Mouse (Mus musculus): ENCODE results near the gene Ptprn2. TPM values are rescaled to one million over a fixed set of nuclear protein-coding genes. Genes with fewer than 3 reads are reported as not detected.

The Ptprn2 gene
- polyA plus RNA-seq, 1 experiment from 2014 or later = 16.3 TPM

GRCm38 (mm10) chr12:116770911-116771310 is 285.4 kb downstream of the Ptprn2 start:
- 60% methylated on average over 6 of the region's 6 CpGs for WGBS
- no peak for ATAC-seq (ENCODE audit: low FRiP score)
- Histone ChIP-seq H3K9me3 (replicated peaks) (no peaks in the 10 kb centered on the region), H3K4me3 (replicated peaks) (no peak overlapping the region), H3K9ac (replicated peaks) (no peak overlapping the region), H3K4me2 (no peak overlapping the region), H3K27ac (replicated peaks) (no peak overlapping the region), H3K27me3 (replicated peaks) (no peaks in the 10 kb centered on the region), H3K4me1 (0 out of 2 replicates have a peak, but pooled peaks cover 6% of the 10 kb centered on the region), H3K36me3 (no peaks in the 10 kb centered on the region)

- no peak for ATAC-seq (ENCODE audit: low FRiP score)
- Histone ChIP-seq H3K36me3 (no peaks in the 10 kb centered on the region), H3K27me3 (replicated peaks) (no peaks in the 10 kb centered on the region), H3K9ac (replicated peaks) (no peak overlapping the region), H3K4me3 (replicated peaks) (no peak overlapping the region), H3K4me1 (0 out of 2 replicates have a peak, but pooled peaks cover 6% of the 10 kb centered on the region), H3K9me3 (replicated peaks) (no peaks in the 10 kb centered on the region), H3K4me2 (no peak overlapping the region), H3K27ac (replicated peaks) (no peak overlapping the region)
- 76% methylated on average over 4 of the region's 4 CpGs for WGBS
Observed at GRCm38 (mm10) chr12:116771493-116771892, 286.0 kb downstream of the Ptprn2 start.

- 37% methylated on average over 7 of the region's 7 CpGs for WGBS
- Histone ChIP-seq H3K27ac (replicated peaks) (no peak overlapping the region), H3K9me3 (replicated peaks) (no peaks in the 10 kb centered on the region), H3K4me2 (no peak overlapping the region), H3K36me3 (no peaks in the 10 kb centered on the region), H3K27me3 (replicated peaks) (no peaks in the 10 kb centered on the region), H3K4me3 (replicated peaks) (no peak overlapping the region), H3K4me1 (0 out of 2 replicates have a peak, but pooled peaks cover 6% of the 10 kb centered on the region), H3K9ac (replicated peaks) (no peak overlapping the region)
- no peak for ATAC-seq (ENCODE audit: low FRiP score)
Observed at GRCm38 (mm10) chr12:116772081-116772566, 286.6 kb downstream of the Ptprn2 start.

- Histone ChIP-seq H3K4me1 (peaks cover 11% of the 10 kb centered on the region; the same call in 1 of the 2 replicates), H3K27me3 (replicated peaks) (no peaks in the 10 kb centered on the region), H3K9me3 (replicated peaks) (no peaks in the 10 kb centered on the region), H3K36me3 (no peaks in the 10 kb centered on the region), H3K4me2 (no peak overlapping the region), H3K27ac (replicated peaks) (no peak overlapping the region), H3K9ac (replicated peaks) (no peak overlapping the region), H3K4me3 (replicated peaks) (no peak overlapping the region)
- WGBS = 98% methylated on average over 3 of the region's 3 CpGs
- ATAC-seq (ENCODE audit: low FRiP score) = no peak
Observed at GRCm38 (mm10) chr12:116773344-116773743, 287.8 kb downstream of the Ptprn2 start.

- Histone ChIP-seq H3K9me3 (replicated peaks) (no peaks in the 10 kb centered on the region), H3K27ac (replicated peaks) (no peak overlapping the region), H3K4me2 (no peak overlapping the region), H3K9ac (replicated peaks) (no peak overlapping the region), H3K27me3 (replicated peaks) (no peaks in the 10 kb centered on the region), H3K36me3 (no peaks in the 10 kb centered on the region), H3K4me3 (replicated peaks) (no peak overlapping the region), H3K4me1 (peaks cover 11% of the 10 kb centered on the region; the same call in 1 of the 2 replicates)
- WGBS = 94% methylated on average over 8 of the region's 8 CpGs
- ATAC-seq (ENCODE audit: low FRiP score) = no peak
Observed at GRCm38 (mm10) chr12:116776447-116776846, 290.9 kb downstream of the Ptprn2 start.

- ATAC-seq (ENCODE audit: low FRiP score) = no peak
- H3K27ac ChIP-seq (replicated peaks) = no peak overlapping the region
- 41% methylated on average over 4 of the region's 4 CpGs for WGBS
Observed at GRCm38 (mm10) chr12:116778095-116779090, 292.9 kb downstream of the Ptprn2 start.

GRCm38 (mm10) chr12:116780419-116780818 is 294.9 kb downstream of the Ptprn2 start:
- H3K27me3 ChIP-seq (replicated peaks) = no peaks in the 10 kb centered on the region
- no peak overlapping the region for H3K27ac ChIP-seq (replicated peaks)
- H3K4me1 ChIP-seq = peaks cover 5% of the 10 kb centered on the region; the same call in 1 of the 2 replicates
- 97% methylated on average over 1 of the region's 1 CpGs for WGBS
- H3K9ac ChIP-seq (replicated peaks) = no peak overlapping the region
- no peaks in the 10 kb centered on the region for H3K36me3 ChIP-seq
- no peak for ATAC-seq (ENCODE audit: low FRiP score)
- no peak overlapping the region for H3K4me3 ChIP-seq (replicated peaks)
- H3K4me2 ChIP-seq = no peak overlapping the region
- no peaks in the 10 kb centered on the region for H3K9me3 ChIP-seq (replicated peaks)

More at GRCm38 (mm10) chr12:116778095-116779090, 292.9 kb downstream of the Ptprn2 start:
- H3K27me3 ChIP-seq (replicated peaks) = no peaks in the 10 kb centered on the region
- H3K9me3 ChIP-seq (replicated peaks) = no peaks in the 10 kb centered on the region
- H3K4me3 ChIP-seq (replicated peaks) = no peak overlapping the region
- H3K36me3 ChIP-seq = no peaks in the 10 kb centered on the region
- peaks cover 5% of the 10 kb centered on the region; the same call in 1 of the 2 replicates for H3K4me1 ChIP-seq
- H3K4me2 ChIP-seq = no peak overlapping the region
- H3K9ac ChIP-seq (replicated peaks) = no peak overlapping the region

- Histone ChIP-seq H3K9ac (replicated peaks) (no peak overlapping the region), H3K9me3 (replicated peaks) (no peaks in the 10 kb centered on the region), H3K4me1 (no peaks in the 10 kb centered on the region), H3K36me3 (no peaks in the 10 kb centered on the region), H3K27me3 (replicated peaks) (no peaks in the 10 kb centered on the region), H3K27ac (replicated peaks) (no peak overlapping the region), H3K4me2 (no peak overlapping the region), H3K4me3 (replicated peaks) (no peak overlapping the region)
- no peak for ATAC-seq (ENCODE audit: low FRiP score)
- 90% methylated on average over 3 of the region's 3 CpGs for WGBS
Observed at GRCm38 (mm10) chr12:116785731-116786130, 300.2 kb downstream of the Ptprn2 start.

- Histone ChIP-seq H3K27me3 (replicated peaks) (no peaks in the 10 kb centered on the region), H3K4me2 (no peak overlapping the region), H3K9me3 (replicated peaks) (no peaks in the 10 kb centered on the region), H3K4me3 (replicated peaks) (no peak overlapping the region), H3K27ac (replicated peaks) (no peak overlapping the region), H3K36me3 (no peaks in the 10 kb centered on the region), H3K9ac (replicated peaks) (no peak overlapping the region), H3K4me1 (no peaks in the 10 kb centered on the region)
- ATAC-seq (ENCODE audit: low FRiP score) = no peak
- WGBS = 92% methylated on average over 3 of the region's 3 CpGs
Observed at GRCm38 (mm10) chr12:116788346-116788745, 302.8 kb downstream of the Ptprn2 start.

GRCm38 (mm10) chr12:116803331-116803730 is 317.8 kb downstream of the Ptprn2 start:
- peaks cover 9% of the 10 kb centered on the region; the same call in 1 of the 2 replicates for H3K4me1 ChIP-seq
- no peak overlapping the region for H3K4me3 ChIP-seq (replicated peaks)
- no peaks in the 10 kb centered on the region for H3K36me3 ChIP-seq
- H3K9ac ChIP-seq (replicated peaks) = no peak overlapping the region
- no peak overlapping the region for H3K27ac ChIP-seq (replicated peaks)
- no peaks in the 10 kb centered on the region for H3K9me3 ChIP-seq (replicated peaks)
- H3K4me2 ChIP-seq = no peak overlapping the region
- WGBS = 86% methylated on average over 5 of the region's 5 CpGs
- ATAC-seq (ENCODE audit: low FRiP score) = no peak
- no peaks in the 10 kb centered on the region for H3K27me3 ChIP-seq (replicated peaks)

- peaks cover 9% of the 10 kb centered on the region; the same call in 1 of the 2 replicates for H3K4me1 ChIP-seq
- H3K36me3 ChIP-seq = no peaks in the 10 kb centered on the region
- H3K9ac ChIP-seq (replicated peaks) = no peak overlapping the region
- no peak overlapping the region for H3K4me2 ChIP-seq
- ATAC-seq (ENCODE audit: low FRiP score) = no peak
- WGBS = 70% methylated on average over 2 of the region's 2 CpGs
- no peak overlapping the region for H3K27ac ChIP-seq (replicated peaks)
- H3K4me3 ChIP-seq (replicated peaks) = no peak overlapping the region
- no peaks in the 10 kb centered on the region for H3K9me3 ChIP-seq (replicated peaks)
- no peaks in the 10 kb centered on the region for H3K27me3 ChIP-seq (replicated peaks)
Observed at GRCm38 (mm10) chr12:116804712-116805111, 319.2 kb downstream of the Ptprn2 start.

Data from neural tube, embryonic 15.5 days (tissue).